Mouse (Mus musculus): Measurements from ENCODE around the gene Rgs8.

DNA sequence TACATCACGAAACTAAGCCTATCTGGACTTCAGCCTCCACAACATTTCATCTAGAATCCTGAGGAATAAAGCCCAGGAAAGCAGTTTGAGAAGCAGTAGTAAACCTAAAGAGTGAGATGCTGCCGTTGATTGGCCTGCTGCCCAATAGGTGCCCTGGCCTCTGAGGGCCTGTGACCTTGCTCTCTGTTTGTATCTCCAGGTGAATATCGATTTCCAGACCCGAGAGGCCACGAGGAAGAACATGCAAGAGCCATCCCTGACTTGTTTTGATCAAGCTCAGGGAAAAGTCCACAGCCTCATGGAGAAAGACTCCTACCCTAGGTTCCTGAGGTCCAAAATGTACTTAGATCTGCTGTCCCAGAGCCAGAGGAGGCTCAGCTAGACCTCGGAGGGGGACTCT is 39.7 kb downstream of the Rgs8 start:
- no peak for TF ChIP-seq EP300 (IDR thresholded peaks at IDR 0.05; ENCODE audit: insufficient read depth, low read depth, low read length)
- no peak for TF ChIP-seq CTCF (IDR thresholded peaks at IDR 0.05; ENCODE audit: low read depth, low read length)
